Mouse (Mus musculus) liver, embryonic 15.5 days (tissue): Measurements from ENCODE around the gene 1810065E05Rik. TPM values are rescaled to one million over a fixed set of nuclear protein-coding genes. Genes with fewer than 3 reads are reported as not detected.

Experiments used
- ATAC-seq: fragments of 200-750 bp; cut with Nextera tagmentation; 2 replicates; pipeline ENCODE4 v1.8.0; 2017; ENCODE audit warnings: moderate number of reproducible peaks, mild to moderate bottlenecking, moderate library complexity; ENCODE audit not compliant: insufficient read depth
- H3K27ac ChIP-seq: fragments of 300-500 bp; sonication (generic); replicated peaks from 2 replicates; pipeline ENCODE4 v1.5.1; 2015; ENCODE audit warnings: mild to moderate bottlenecking, inconsistent platforms
- H3K27me3 ChIP-seq: fragments of 300-500 bp; sonication (generic); 2 replicates; pipeline ENCODE4 v1.6.1; 2015; ENCODE audit warnings: mild to moderate bottlenecking, inconsistent platforms
- H3K36me3 ChIP-seq: fragments of 300-500 bp; sonication (generic); replicated peaks from 2 replicates; pipeline ENCODE4 v1.6.1; 2015; ENCODE audit warnings: moderate library complexity, mild to moderate bottlenecking, inconsistent platforms
- H3K4me1 ChIP-seq: fragments of 300-500 bp; sonication (generic); replicated peaks from 2 replicates; pipeline ENCODE4 v1.6.1; 2015; ENCODE audit warnings: inconsistent platforms
- H3K4me2 ChIP-seq: fragments of 300-500 bp; sonication (generic); 2 replicates; pipeline ENCODE4 v1.6.1; 2015; ENCODE audit warnings: moderate library complexity, mild to moderate bottlenecking, inconsistent platforms
- H3K4me3 ChIP-seq: fragments of 300-500 bp; sonication (generic); replicated peaks from 2 replicates; pipeline ENCODE4 v1.5.1; 2015; ENCODE audit warnings: mild to moderate bottlenecking, inconsistent platforms
- H3K9ac ChIP-seq: fragments of 300-500 bp; sonication (generic); 2 replicates; pipeline ENCODE4 v1.6.1; 2015; ENCODE audit warnings: moderate library complexity, mild to moderate bottlenecking, inconsistent platforms
- H3K9me3 ChIP-seq: fragments of 300-500 bp; sonication (generic); replicated peaks from 2 replicates; pipeline ENCODE4 v1.6.1; 2016; ENCODE audit warnings: inconsistent platforms
- WGBS: fragments of 180-500 bp; shearing (Covaris S2); methylation state at CpG from one replicate; pipeline ENCODE4 v1.1.7; 2015; ENCODE audit warnings: mixed read lengths; ENCODE audit not compliant: insufficient replicate concordance; 5-methylcytosine and 5-hydroxymethylcytosine counted together
- polyA plus RNA-seq: library from polyadenylated mRNA; unstranded; fragments of >200 nt; fragmentation: Nextera tagmentation; extraction: Ambion mirVana; gene quantifications from 2 replicates; pipeline ENCODE4 v1.2.1, GENCODE M21; 2015

Gene 1810065E05Rik
- not detected in 2 replicates for polyA plus RNA-seq

DNA sequence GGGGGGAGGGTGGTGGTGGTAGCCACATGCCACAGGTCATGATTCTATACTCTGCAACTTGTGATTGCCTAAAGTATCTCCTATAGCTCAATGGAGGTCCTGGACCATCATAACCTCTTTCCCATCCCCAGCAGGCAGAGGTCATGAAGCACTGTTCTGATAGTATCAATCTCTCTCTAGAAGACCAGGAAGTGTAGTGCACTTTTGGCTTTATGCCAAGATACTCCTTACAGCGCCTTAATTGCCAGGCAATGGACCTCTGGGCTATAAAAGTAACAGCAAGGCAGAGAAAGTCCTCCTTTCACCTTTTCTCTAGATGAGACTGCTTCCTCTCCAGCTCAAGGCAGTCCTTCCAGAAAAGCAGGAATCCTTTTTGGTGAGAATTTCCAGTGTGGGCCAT, at the start of gene 1810065E05Rik:
TSS of gene 1810065E05Rik (plus strand) at position 297 of the 400 bp plus-strand sequence.
- Histone ChIP-seq H3K9me3 (no peaks in the 10 kb centered on the region), H3K4me1 (no peaks in the 10 kb centered on the region), H3K4me3 (no peak within 1 kb of the TSS), H3K36me3 (no peaks in the 10 kb centered on the region), H3K27ac (no peak within 1 kb of the TSS), H3K9ac (no peak within 1 kb of the TSS), H3K4me2 (no peak within 1 kb of the TSS), H3K27me3 (0 out of 2 replicates have a peak, but pooled peaks cover 3% of the 10 kb centered on the region)
- no peak for ATAC-seq
- whole genome bisulfite sequencing, result 50% methylated on average over 1 of the region's 1 CpGs

DNA sequence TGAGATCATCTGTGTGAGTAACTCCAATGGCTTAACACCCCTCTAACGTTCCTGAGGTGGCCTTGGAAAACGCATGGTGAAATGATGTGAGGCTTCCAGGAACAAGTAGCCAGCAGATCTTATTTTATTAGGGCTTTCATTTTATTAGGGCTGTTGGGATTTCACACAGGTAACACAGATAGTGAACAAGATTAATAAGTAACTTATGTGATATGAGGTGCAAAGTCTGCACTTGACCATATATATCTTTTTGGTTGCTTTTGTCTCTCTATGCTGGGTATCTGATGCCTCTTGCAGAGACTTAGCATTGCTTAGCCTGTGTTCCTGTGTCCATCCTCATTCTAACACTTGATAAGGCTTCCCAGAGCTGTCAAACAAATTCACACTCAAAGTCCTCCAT, 43.6 kb upstream of the 1810065E05Rik start:
- Histone ChIP-seq H3K4me1 (peaks cover 12% of the 10 kb centered on the region), H3K9ac (no peak overlapping the region), H3K36me3 (no peaks in the 10 kb centered on the region), H3K4me3 (no peak overlapping the region), H3K27me3 (no peaks in the 10 kb centered on the region; the same call in 1 of the 2 replicates), H3K4me2 (no peak overlapping the region), H3K9me3 (no peaks in the 10 kb centered on the region), H3K27ac (no peak overlapping the region)
- no peak for ATAC-seq
- WGBS, result 64% methylated on average over 2 of the region's 2 CpGs

DNA sequence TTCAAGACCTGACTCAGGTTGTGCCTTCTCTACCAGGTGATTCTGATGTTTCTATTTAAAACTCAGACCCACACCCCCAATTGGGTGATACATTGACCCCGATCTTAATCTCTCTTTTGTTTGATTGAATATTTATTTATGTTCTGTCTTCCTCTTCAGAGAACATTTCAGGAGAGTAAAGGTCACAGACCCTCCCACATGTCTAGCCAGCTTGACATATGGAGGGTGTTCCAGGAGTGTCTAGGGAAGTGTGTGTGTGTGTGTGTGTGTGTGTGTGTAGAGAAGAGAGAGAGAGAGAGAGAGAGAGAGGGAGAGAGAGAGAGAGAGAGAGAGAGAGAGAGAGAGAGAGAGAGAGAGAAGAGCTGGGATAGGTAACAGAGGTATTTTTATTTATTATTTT, 43.2 kb upstream of the 1810065E05Rik start:
- H3K9me3 ChIP-seq, result no peaks in the 10 kb centered on the region
- 56% methylated on average over 1 of the region's 1 CpGs for whole genome bisulfite sequencing
- H3K9ac ChIP-seq, result no peak overlapping the region
- no peak overlapping the region for H3K4me3 ChIP-seq
- H3K36me3 ChIP-seq, result no peaks in the 10 kb centered on the region
- no peak for ATAC-seq
- peaks cover 12% of the 10 kb centered on the region for H3K4me1 ChIP-seq
- no peak overlapping the region for H3K4me2 ChIP-seq
- no peaks in the 10 kb centered on the region; the same call in 1 of the 2 replicates for H3K27me3 ChIP-seq
- no peak overlapping the region for H3K27ac ChIP-seq

DNA sequence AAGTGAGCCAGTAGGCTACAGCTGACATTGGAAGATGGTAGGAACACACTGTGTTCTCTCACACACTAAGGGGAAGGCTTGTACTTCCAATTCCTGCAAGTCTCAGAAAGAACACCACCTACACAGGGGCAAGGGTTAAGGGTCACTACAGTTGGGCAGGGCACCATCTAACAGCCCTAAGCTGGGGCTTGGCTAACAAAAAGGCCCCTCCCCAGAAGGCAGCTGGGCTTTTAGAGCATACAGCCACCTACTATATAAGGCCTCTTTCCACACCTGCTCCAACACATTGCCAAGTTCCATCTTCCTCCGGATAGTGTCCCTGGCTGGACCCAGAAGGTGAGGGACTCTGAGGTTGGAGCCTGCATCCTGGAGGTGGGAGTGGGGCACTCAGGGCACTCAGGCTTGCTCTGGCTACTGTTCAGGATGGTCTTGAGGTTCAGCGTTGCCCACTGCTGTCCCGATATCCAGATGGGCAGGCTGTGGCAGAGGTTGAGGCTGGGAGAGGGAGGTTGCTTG, 42.1 kb upstream of the 1810065E05Rik start, which contains the start of gene Lypd8:
TSS of gene Lypd8 (plus strand) at position 281 of the 516 bp plus-strand sequence.
- 65% methylated on average over 3 of the region's 3 CpGs for WGBS

DNA sequence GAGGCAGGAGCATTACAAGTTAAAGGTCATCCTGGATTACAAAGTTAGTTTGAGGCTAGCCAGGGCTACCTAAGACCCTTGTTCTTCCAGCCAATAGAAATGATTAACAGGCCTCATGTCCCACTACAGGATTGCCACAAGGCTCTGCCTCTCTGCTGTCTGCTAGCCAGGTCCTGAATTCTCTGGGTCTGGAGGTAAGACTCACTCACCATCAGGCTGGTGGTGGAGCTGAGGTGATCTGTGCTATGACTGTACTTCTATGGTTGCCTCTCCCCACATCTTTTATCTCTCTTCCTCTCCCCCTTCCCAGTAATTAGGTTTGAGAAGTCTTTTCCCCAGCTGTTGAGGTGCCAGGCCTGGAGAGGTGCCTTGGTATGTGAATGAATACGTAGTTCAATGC, 41.4 kb upstream of the 1810065E05Rik start:
- no peak overlapping the region for H3K9ac ChIP-seq
- H3K27ac ChIP-seq, result no peak overlapping the region
- H3K4me3 ChIP-seq, result no peak overlapping the region
- no peak for ATAC-seq
- H3K4me2 ChIP-seq, result no peak overlapping the region
- H3K36me3 ChIP-seq, result no peaks in the 10 kb centered on the region
- no peaks in the 10 kb centered on the region for H3K9me3 ChIP-seq
- 86% methylated on average over 1 of the region's 1 CpGs for WGBS
- H3K4me1 ChIP-seq, result peaks cover 12% of the 10 kb centered on the region
- peaks cover 3% of the 10 kb centered on the region; the same call in 1 of the 2 replicates for H3K27me3 ChIP-seq

More for the DNA sequence above, 42.1 kb upstream of the 1810065E05Rik start, which contains the start of gene Lypd8:
- no peak within 1 kb of the TSS for H3K27ac ChIP-seq
- H3K4me1 ChIP-seq, result peaks cover 12% of the 10 kb centered on the region
- no peaks in the 10 kb centered on the region for H3K9me3 ChIP-seq
- no peak for ATAC-seq
- H3K27me3 ChIP-seq, result peaks cover 3% of the 10 kb centered on the region; the same call in 1 of the 2 replicates
- H3K9ac ChIP-seq, result no peak within 1 kb of the TSS
- H3K4me3 ChIP-seq, result no peak within 1 kb of the TSS
- H3K4me2 ChIP-seq, result no peak within 1 kb of the TSS
- no peaks in the 10 kb centered on the region for H3K36me3 ChIP-seq

DNA sequence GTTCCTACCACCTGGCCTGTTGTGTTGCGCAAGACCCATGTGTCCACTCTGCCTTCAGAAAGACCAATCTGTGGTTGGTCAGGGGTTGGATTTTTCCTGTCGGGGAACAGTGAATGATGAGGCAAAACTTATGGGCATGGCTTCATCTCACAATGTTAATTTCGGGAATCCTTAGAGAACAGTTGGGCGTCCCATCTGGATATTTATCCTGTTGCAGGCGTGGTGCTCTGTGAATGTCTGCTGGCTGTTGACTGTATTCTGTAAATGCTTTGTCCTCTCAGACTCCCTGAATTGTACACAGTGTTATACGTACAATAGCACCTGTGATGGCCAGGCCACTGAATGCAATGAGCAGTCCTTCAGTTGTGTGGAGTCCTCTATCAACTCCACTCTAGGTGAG, 38.4 kb upstream of the 1810065E05Rik start:
- no peak for ATAC-seq
- 73% methylated on average over 6 of the region's 6 CpGs for WGBS
- Histone ChIP-seq H3K4me1 (peaks cover 9% of the 10 kb centered on the region), H3K4me3 (no peak overlapping the region), H3K4me2 (no peak overlapping the region), H3K27me3 (peaks cover 3% of the 10 kb centered on the region; the same call in 1 of the 2 replicates), H3K36me3 (no peaks in the 10 kb centered on the region), H3K27ac (no peak overlapping the region), H3K9ac (no peak overlapping the region), H3K9me3 (no peaks in the 10 kb centered on the region)

DNA sequence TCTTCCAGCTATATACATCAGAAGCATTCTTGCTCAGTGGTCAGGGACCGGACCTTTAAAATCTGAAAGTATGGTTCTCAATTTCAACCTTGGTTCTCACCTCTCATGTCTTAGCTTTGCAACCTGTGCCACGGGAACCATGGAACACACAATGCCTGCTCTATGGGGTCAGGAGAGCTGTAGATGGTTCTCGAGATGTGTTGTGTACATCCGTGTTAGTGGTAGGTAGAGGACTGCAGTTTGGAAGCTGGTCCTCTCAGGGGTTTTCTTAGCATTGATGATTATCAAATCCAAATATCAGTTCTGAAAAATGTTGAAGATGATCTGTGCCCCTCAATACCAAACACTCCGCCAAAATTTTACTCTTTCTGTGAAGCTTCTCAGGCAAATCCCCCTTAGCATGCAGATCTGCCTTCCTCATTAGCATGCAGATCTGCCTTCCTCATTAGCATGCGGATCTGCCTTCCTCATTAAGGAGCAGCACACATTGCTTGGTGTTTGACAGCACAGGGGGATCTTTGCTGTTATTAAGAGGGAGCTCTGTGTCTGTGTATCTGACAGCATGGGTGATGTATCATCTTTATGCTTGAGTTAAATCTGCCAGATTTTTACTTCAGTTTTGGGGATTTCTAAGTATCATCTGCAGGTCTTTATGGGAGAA, 20.8 kb upstream of the 1810065E05Rik start:
- no peaks in the 10 kb centered on the region for H3K9me3 ChIP-seq
- H3K27me3 ChIP-seq, result peaks cover 9% of the 10 kb centered on the region; the same call in 1 of the 2 replicates
- no peaks in the 10 kb centered on the region for H3K36me3 ChIP-seq
- H3K27ac ChIP-seq, result no peak overlapping the region
- H3K9ac ChIP-seq, result no peak overlapping the region
- no peak overlapping the region for H3K4me2 ChIP-seq
- H3K4me3 ChIP-seq, result no peak overlapping the region
- WGBS, result 44% methylated on average over 6 of the region's 6 CpGs
- no peaks in the 10 kb centered on the region for H3K4me1 ChIP-seq
- ATAC-seq, result no peak

DNA sequence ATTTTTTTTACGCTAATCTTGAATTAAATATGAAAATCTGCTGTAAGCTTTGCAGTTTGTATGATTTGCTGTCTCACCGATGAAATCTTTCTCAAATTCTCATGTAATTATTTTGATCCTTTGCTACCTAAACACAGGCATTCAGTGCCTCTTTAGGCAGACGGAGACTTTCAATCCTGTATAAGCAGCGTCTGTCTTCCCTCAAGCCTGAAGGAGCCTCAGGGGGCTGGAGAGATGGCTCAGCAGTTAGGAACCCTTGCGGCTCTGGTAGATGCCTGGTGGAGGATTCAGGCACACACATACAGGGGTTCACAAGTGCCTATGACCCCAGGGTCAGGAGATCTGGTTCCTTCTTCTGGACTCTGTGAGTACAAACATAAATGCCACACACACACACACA, 20.3 kb upstream of the 1810065E05Rik start:
- WGBS, result 53% methylated on average over 5 of the region's 5 CpGs

DNA sequence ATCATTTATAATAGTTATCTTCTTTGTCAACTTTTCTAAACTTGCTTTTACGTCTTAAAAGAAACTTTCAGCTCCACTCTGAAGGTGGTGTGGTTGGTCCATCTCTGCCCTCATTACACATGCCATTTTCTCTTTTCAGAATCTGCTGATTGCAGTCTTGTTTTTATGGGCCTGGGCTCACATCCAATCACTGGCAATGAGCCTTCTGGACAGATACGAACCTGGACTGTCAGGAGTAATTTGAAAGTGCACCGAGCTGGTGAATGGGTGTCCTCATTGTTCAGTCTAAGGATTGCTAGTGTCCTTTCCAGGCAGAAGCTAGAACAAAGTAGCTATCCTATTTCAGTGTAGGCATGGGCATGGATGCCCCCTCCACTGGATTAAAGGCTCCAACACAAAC, 12.8 kb upstream of the 1810065E05Rik start:
- WGBS, result 71% methylated on average over 3 of the region's 3 CpGs
- Histone ChIP-seq H3K27me3 (no peaks in the 10 kb centered on the region; the same call in 1 of the 2 replicates), H3K9ac (no peak overlapping the region), H3K4me3 (no peak overlapping the region), H3K4me2 (no peak overlapping the region), H3K9me3 (no peaks in the 10 kb centered on the region), H3K36me3 (no peaks in the 10 kb centered on the region), H3K4me1 (no peaks in the 10 kb centered on the region), H3K27ac (no peak overlapping the region)
- ATAC-seq, result no peak

More for the DNA sequence above, 20.3 kb upstream of the 1810065E05Rik start:
- H3K4me1 ChIP-seq, result no peaks in the 10 kb centered on the region
- no peak overlapping the region for H3K9ac ChIP-seq
- H3K27me3 ChIP-seq, result peaks cover 9% of the 10 kb centered on the region; the same call in 1 of the 2 replicates
- H3K4me3 ChIP-seq, result no peak overlapping the region
- ATAC-seq, result no peak
- no peaks in the 10 kb centered on the region for H3K36me3 ChIP-seq
- no peaks in the 10 kb centered on the region for H3K9me3 ChIP-seq
- H3K4me2 ChIP-seq, result no peak overlapping the region
- no peak overlapping the region for H3K27ac ChIP-seq

DNA sequence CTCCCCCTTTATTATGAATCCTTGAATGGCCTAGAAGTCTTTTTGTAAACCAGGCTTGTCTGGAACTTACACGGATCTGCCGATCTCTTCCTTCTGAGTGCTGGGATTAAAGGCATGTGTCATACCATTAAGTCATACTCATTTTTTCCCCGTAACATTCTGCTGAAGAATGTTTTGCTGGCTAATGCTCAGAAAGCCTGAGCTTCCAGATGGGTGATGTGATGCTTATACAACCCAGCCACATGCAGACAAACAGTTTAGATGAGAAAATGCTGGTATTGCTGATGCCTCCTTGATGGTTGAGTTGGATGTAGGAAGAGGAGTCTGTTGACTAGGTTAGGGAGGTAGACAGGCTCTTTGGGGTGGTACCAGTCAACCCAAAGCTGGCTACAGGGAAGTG, 2.6 kb upstream of the 1810065E05Rik start:
- no peak for ATAC-seq
- WGBS, result 67% methylated on average over 3 of the region's 3 CpGs
- H3K27ac ChIP-seq, result no peak overlapping the region

DNA sequence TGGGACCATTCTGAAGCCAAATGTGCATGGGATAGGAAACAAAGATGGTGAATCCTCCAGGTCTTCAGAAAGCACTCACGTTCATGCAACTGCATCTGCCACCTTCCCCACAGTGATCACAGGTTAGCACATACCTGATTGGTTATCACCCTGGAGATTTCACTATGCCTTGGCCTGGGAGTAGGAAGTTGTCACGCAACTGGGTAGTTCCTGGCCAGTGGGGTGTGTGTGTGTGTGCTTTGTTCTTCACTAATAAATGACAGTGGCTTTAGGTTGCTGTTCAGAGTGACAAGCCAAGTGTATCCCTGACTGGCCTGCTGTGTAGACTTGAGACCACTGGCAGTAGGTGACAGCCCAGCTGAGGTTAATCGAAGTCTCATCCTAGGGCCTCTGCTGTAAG, 11.3 kb downstream of the 1810065E05Rik start, which contains the start of gene Gm12253:
TSS of gene Gm12253 (plus strand) at position 301 of the 400 bp plus-strand sequence.
- no peaks in the 10 kb centered on the region for H3K36me3 ChIP-seq
- H3K27ac ChIP-seq, result no peak within 1 kb of the TSS
- 59% methylated on average over 3 of the region's 3 CpGs for WGBS
- no peaks in the 10 kb centered on the region; the same call in 1 of the 2 replicates for H3K27me3 ChIP-seq
- H3K4me1 ChIP-seq, result no peaks in the 10 kb centered on the region
- no peak within 1 kb of the TSS for H3K9ac ChIP-seq
- ATAC-seq, result no peak
- H3K4me2 ChIP-seq, result no peak within 1 kb of the TSS
- no peak within 1 kb of the TSS for H3K4me3 ChIP-seq
- H3K9me3 ChIP-seq, result no peaks in the 10 kb centered on the region

More for the DNA sequence above, 2.6 kb upstream of the 1810065E05Rik start:
- H3K9ac ChIP-seq, result no peak overlapping the region
- H3K4me2 ChIP-seq, result no peak overlapping the region
- no peaks in the 10 kb centered on the region for H3K36me3 ChIP-seq
- H3K9me3 ChIP-seq, result no peaks in the 10 kb centered on the region
- H3K4me3 ChIP-seq, result no peak overlapping the region
- 0 out of 2 replicates have a peak, but pooled peaks cover 3% of the 10 kb centered on the region for H3K27me3 ChIP-seq
- no peaks in the 10 kb centered on the region for H3K4me1 ChIP-seq
